Mouse (Mus musculus) erythroblast, embryonic 14.5 days (primary cell): ENCODE measurements around the gene Ift52. TPM values are rescaled to one million over a fixed set of nuclear protein-coding genes. Genes with fewer than 3 reads are reported as not detected.
"Not testable (repeated sequence)": the region's sequence is repeated elsewhere in the genome, so short reads cannot be mapped to it uniquely, and the experiment has no call there.

ENCODE experiments used
- H3K27me3 ChIP-seq: 2 replicates; pipeline ENCODE4 v1.6.1; 2012; ENCODE audit warnings: inconsistent platforms; ENCODE audit not compliant: control insufficient read depth
- H3K36me3 ChIP-seq: 2 replicates; pipeline ENCODE4 v1.6.1; 2012; ENCODE audit warnings: mild to moderate bottlenecking, inconsistent platforms; ENCODE audit not compliant: control insufficient read depth
- H3K4me1 ChIP-seq: 2 replicates; pipeline ENCODE4 v1.6.1; 2012; ENCODE audit warnings: inconsistent platforms; ENCODE audit not compliant: control insufficient read depth
- H3K4me3 ChIP-seq: replicated peaks from 2 replicates; pipeline ENCODE3; 2012; ENCODE audit warnings: moderate library complexity, mild to moderate bottlenecking, inconsistent platforms
- H3K9me3 ChIP-seq: 2 replicates; pipeline ENCODE4 v1.6.1; 2012; ENCODE audit warnings: low read length, inconsistent platforms, mixed read lengths; ENCODE audit not compliant: control insufficient read depth
- GATA1 ChIP-seq: IDR thresholded peaks from 2 replicates; pipeline ENCODE4 v1.6.1; 2012; ENCODE audit warnings: low read length, inconsistent platforms, mixed read lengths
- TAL1 ChIP-seq: IDR thresholded peaks from 3 replicates; pipeline ENCODE4 v1.6.1; 2012; ENCODE audit warnings: low read length, inconsistent platforms, mixed read lengths
- polyA plus RNA-seq: library from polyadenylated mRNA; stranded (reverse); fragments of >175 nt; gene quantifications from 2 replicates; pipeline ENCODE4 v1.2.3, GENCODE M21; 2012

Ift52 gene
- polyA plus RNA-seq, 1 experiment: 0.36 TPM

DNA sequence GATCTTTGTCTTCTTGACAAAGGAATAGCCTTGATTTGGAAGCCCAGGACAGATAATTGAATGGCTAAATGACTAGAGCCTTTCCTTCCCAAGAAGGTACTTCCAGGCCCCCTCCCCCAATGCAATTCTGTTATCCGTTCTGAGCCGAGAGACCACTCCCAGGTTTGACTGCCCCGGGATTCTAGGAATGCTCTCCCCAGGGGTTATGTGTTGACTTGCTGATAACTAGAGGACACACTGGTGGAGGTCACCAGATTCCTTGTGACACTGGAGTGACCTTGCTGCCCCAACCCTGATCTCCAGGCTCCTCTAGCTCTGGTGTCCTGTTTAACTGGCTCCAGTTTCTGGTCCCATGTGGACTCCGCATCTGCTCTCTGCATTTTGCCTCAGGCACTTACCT, 34.9 kb downstream of the Ift52 start:
- TF ChIP-seq GATA1 (no peak), TAL1 (no peak)
- Histone ChIP-seq H3K36me3 (peaks cover 26% of the 10 kb centered on the region), H3K27me3 (no peaks in the 10 kb centered on the region), H3K4me3 (no peak overlapping the region), H3K9me3 (no peaks in the 10 kb centered on the region), H3K4me1 (peaks cover 45% of the 10 kb centered on the region)

GRCm38 (mm10) chr2:163052826-163053225, 35.7 kb downstream of the Ift52 start:
- TF ChIP-seq TAL1: no peak
- TF ChIP-seq GATA1: no peak
- Histone ChIP-seq H3K9me3 (no peaks in the 10 kb centered on the region), H3K27me3 (no peaks in the 10 kb centered on the region), H3K4me3 (no peak overlapping the region), H3K36me3 (peaks cover 31% of the 10 kb centered on the region), H3K4me1 (peaks cover 48% of the 10 kb centered on the region)

DNA sequence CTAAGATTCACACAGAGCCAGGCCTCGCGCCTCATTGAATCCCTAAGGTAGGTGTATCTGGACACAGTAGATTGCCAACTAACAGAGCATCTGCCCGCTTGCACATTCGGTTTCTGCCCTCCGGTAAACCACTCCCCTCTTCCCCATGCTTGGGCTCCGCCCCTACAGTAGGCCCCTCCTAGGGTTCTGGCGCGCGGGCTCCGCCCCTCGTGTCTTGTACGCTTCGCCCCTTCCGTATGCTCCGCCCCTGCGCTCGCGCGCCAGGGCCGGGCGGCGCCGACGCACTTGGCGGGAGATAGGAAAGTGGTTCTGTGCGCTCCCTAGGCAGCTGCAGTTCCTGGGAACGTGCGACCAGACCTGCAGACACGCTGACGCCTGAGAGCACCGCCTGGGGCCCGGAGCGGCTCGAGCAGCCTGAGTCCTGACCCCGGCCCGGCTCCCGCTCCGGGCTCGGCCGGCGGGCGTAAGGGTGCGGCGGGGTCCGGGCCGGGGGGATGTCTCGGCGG, 37.2 kb downstream of the Ift52 start, which contains the start of gene Mybl2:
TSS of gene Mybl2 (plus strand) at position 353 of the 506 bp plus-strand sequence.
- TF ChIP-seq TAL1 (peak; percentile 76), GATA1 (peak; percentile 59)
- Histone ChIP-seq H3K4me1 (peaks cover 60% of the 10 kb centered on the region), H3K9me3 (no peaks in the 10 kb centered on the region)

GRCm38 (mm10) chr2:163054891-163055494, 37.8 kb downstream of the Ift52 start:
- TF ChIP-seq GATA1 (no peak), TAL1 (no peak)
- H3K9me3 ChIP-seq: no peaks in the 10 kb centered on the region
- no peaks in the 10 kb centered on the region for H3K27me3 ChIP-seq
- peaks cover 45% of the 10 kb centered on the region for H3K36me3 ChIP-seq
- peak overlapping the region; percentile 73 for H3K4me3 ChIP-seq
- H3K4me1 ChIP-seq: peaks cover 66% of the 10 kb centered on the region

More for the DNA sequence above, 37.2 kb downstream of the Ift52 start, which contains the start of gene Mybl2:
- Histone ChIP-seq H3K4me3 (peak within 1 kb of the TSS; percentile 73), H3K27me3 (no peaks in the 10 kb centered on the region), H3K36me3 (peaks cover 39% of the 10 kb centered on the region)

GRCm38 (mm10) chr2:163055715-163056114, 38.6 kb downstream of the Ift52 start:
- TF ChIP-seq GATA1 (no peak), TAL1 (no peak)
- H3K4me1 ChIP-seq: peaks cover 68% of the 10 kb centered on the region
- H3K4me3 ChIP-seq: peak overlapping the region; percentile 73
- peaks cover 52% of the 10 kb centered on the region for H3K36me3 ChIP-seq
- no peaks in the 10 kb centered on the region for H3K27me3 ChIP-seq
- no peaks in the 10 kb centered on the region for H3K9me3 ChIP-seq

GRCm38 (mm10) chr2:163056584-163056983, 39.4 kb downstream of the Ift52 start:
- peaks cover 61% of the 10 kb centered on the region for H3K36me3 ChIP-seq
- TF ChIP-seq TAL1: no peak
- TF ChIP-seq GATA1: no peak
- H3K9me3 ChIP-seq: no peaks in the 10 kb centered on the region
- peaks cover 74% of the 10 kb centered on the region for H3K4me1 ChIP-seq
- H3K27me3 ChIP-seq: no peaks in the 10 kb centered on the region
- peak overlapping the region; percentile 73 for H3K4me3 ChIP-seq

DNA sequence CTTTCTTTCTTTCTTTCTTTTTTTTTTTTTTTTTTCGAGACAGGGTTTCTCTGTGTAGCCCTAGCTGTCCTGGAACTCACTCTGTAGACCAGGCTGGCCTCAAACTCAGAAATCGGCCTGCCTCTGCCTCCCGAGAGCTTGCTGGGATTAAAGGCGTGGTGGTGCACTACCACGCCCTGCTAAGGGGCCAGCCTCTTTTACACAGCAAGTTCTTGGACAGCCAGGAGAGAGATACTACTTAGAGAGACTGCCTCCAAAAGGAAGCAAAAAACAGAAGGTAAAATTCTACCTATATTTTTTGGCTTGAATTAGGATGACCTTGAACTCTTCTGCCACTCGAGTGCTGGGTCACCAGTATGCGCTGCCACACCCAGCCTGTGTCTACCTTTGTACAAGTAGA, 41.8 kb downstream of the Ift52 start:
- peaks cover 63% of the 10 kb centered on the region for H3K4me1 ChIP-seq
- H3K4me3 ChIP-seq, H3K9me3 ChIP-seq, H3K27me3 ChIP-seq: not testable (repeated sequence)
- peaks cover 85% of the 10 kb centered on the region for H3K36me3 ChIP-seq

DNA sequence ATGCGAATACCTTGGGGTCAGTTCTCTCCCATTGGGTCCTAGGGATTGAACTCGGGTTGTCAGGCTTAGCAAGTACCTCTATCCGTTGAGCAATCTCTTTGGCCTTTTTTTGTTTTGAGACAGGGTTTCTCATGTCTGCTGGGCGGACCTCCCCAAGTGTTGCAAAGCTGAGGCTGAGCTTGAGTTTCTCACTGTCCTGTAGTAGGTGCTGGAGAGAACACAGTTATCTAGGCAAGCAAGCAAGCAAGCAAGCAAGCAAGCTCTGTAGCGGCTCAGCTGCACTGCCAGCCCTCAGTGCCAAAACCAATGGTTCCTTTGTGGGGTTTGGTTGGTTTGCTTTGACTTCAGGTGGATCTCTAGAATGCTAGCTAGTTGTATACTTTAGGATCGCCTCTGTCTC, 43.5 kb downstream of the Ift52 start:
- TF ChIP-seq TAL1 (no peak), GATA1 (no peak)
- H3K4me3 ChIP-seq: no peak overlapping the region
- no peaks in the 10 kb centered on the region for H3K9me3 ChIP-seq
- peaks cover 49% of the 10 kb centered on the region for H3K4me1 ChIP-seq
- H3K27me3 ChIP-seq: no peaks in the 10 kb centered on the region
- peaks cover 99% of the 10 kb centered on the region for H3K36me3 ChIP-seq

DNA sequence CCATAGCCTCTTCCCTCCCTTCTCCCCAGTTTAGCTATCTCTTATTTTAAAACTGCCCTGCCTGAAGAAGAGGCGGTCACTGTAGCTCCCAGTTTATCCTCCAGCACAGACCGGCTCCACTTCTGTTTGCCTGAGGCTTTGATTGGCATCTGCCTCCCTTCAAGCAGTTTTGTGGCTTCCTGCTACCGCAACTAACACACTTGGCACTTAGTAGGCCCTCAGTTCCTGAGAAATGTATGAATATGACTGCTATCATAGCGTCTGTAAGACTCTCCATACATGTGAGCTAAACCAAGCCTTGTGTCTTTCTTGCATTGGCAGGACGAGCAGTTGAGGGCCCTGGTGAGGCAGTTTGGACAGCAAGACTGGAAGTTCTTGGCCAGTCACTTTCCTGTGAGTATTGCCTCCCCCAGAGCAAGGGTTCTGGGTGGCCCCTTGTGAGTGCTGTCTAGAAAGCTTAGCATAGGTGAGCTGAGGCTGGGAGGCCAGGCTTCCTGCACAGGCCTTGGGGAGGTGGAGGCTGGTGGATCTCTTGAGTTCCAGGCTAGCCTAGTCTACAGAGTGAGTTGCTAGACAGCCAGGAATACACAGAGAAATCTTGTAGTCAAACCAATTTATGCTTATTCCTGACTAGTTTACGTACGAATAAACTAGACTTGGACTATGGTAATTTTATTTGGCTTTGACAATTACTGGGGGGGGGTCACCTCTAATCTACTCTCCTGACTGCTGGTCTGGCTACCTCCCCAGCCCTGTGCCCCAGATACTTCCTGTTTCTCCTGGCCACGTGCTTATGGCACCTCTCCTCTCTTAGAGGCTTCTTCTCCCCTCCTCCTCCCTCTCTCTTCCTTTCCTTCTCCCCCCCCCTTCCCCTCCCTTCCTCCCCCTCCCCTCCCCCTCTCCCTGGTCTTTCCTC, 44.3 kb downstream of the Ift52 start:
- Histone ChIP-seq H3K36me3 (peaks cover 99% of the 10 kb centered on the region), H3K27me3 (no peaks in the 10 kb centered on the region), H3K4me3 (no peak overlapping the region), H3K4me1 (peaks cover 43% of the 10 kb centered on the region), H3K9me3 (no peaks in the 10 kb centered on the region)
- TF ChIP-seq GATA1 (no peak), TAL1 (no peak)

DNA sequence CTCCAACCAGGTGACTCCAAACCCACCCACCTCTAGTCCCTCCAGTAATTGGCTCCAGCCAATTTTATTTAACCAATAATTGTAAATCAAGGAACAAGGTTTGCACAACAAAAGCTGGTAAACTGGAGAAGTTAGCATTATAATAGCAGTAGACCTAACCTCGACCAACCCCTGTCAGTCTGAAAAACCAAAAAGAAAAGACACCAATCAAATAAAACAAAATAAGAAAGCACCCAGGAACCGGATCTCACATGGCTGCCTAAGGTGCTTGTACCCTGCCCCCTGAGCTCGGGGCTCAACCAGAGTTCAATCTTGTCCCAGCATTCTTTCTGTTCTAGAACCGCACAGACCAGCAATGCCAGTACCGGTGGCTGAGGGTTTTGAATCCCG, 45.0 kb downstream of the Ift52 start:
- TF ChIP-seq GATA1 (no peak), TAL1 (no peak)
- H3K27me3 ChIP-seq: no peaks in the 10 kb centered on the region
- H3K9me3 ChIP-seq: no peaks in the 10 kb centered on the region
- peaks cover 99% of the 10 kb centered on the region for H3K36me3 ChIP-seq
- H3K4me1 ChIP-seq: peaks cover 36% of the 10 kb centered on the region
- no peak overlapping the region for H3K4me3 ChIP-seq
